8 mouse cellular contexts compared by ENCODE assay signal in the genomic region with DNA sequence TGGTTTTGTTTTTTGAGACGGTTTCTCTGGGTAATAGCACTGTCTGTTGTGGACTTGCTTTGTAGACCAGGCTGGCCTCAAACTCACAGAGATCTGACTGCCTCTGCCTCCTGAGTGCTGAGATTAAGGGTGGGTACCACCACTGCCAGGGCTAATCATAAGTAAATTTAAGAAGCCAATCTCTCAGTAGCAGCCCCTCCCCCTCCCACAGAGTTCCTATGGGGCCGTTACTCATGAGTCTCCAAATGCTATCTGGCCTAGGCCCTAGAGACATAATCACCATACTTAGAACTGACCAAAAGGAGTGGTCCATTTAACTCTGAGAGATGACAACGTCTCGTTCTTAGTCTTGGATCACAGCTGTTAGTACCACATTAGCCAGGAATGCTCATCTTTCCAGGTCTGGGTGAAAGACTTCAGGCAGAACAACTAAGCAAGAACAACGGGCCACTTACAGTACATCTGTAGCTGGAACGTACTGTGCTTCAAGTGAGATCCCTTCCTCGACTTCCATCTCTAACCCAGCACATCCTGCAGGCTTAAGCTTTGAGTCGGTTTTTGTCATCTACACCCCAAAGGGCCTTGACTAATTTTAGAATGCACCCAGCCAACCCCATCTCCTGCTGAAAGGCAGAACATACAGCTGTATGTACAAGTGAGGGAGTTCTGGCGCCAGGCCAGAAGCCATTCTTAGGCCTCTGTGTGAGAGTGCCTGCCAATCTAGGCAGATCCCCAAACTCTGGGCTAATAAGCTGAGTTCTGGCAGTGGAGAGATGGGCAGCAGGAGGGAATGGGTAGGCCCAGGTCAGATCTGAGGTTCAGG.
DNase-seq lines count a peak whose midpoint lies in the region; ATAC-seq and TF ChIP-seq lines count a peak whose summit lies in the region.

No protein-coding gene starts in this region.

- H3K9ac ChIP-seq in hindbrain, postnatal 0 days (replicated peaks; ENCODE audit: low read length) = no peak overlapping the region
- no peak overlapping the region for H3K9ac ChIP-seq in hindbrain, embryonic 16.5 days (ENCODE audit: low read depth, low read length)
- peak overlapping the region; percentile 46; the same call in 1 of the 2 replicates for H3K9ac ChIP-seq in heart, embryonic 14.5 days (ENCODE audit: low read length)
- H3K9ac ChIP-seq in lung, embryonic 16.5 days (ENCODE audit: low read length) = no peak overlapping the region
- H3K9ac ChIP-seq in stomach, embryonic 16.5 days (ENCODE audit: low read length) = no peak overlapping the region
- no peak overlapping the region for H3K9ac ChIP-seq in hindbrain, embryonic 12.5 days

- DNase-seq in hindbrain, postnatal 0 days (ENCODE audit: low spot score) = peak; percentile 66
- peak; percentile 26 for DNase-seq in 416B (ENCODE audit: low read depth)

- no peak for TF ChIP-seq POLR2A in bone marrow, adult 2 months (IDR thresholded peaks at IDR 0.05; ENCODE audit: borderline replicate concordance, control insufficient read depth, low read depth, low read length)

- no peak overlapping the region for H3K27ac ChIP-seq in hindbrain, postnatal 0 days
- no peak overlapping the region for H3K27ac ChIP-seq in hindbrain, embryonic 16.5 days (ENCODE audit: low read depth, low read length)
- H3K27ac ChIP-seq in bone marrow, adult 2 months (ENCODE audit: control insufficient read depth, insufficient read depth, low read depth, low read length, poor library complexity) = peak overlapping the region; percentile 79
- peak overlapping the region; percentile 72 to 78 for H3K27ac ChIP-seq in heart, embryonic 14.5 days (replicated peaks in 1 of 2; ENCODE audit: control insufficient read depth in 1 of 2, insufficient read depth in 1 of 2, low read depth in 2 of 2, low read length in 2 of 2)
- 0 out of 2 replicates have a peak overlapping the region, but pooled peaks have one; percentile 27 for H3K27ac ChIP-seq in lung, embryonic 16.5 days (ENCODE audit: low read length)
- H3K27ac ChIP-seq in stomach, embryonic 16.5 days (ENCODE audit: low read length) = no peak overlapping the region
- no peak overlapping the region for H3K27ac ChIP-seq in hindbrain, embryonic 12.5 days

- no peaks in the 10 kb centered on the region for H3K36me3 ChIP-seq in hindbrain, postnatal 0 days (ENCODE audit: insufficient read depth, low read length)
- no peaks in the 10 kb centered on the region for H3K36me3 ChIP-seq in hindbrain, embryonic 16.5 days (ENCODE audit: control insufficient read depth, insufficient read depth, low read length)
- no peaks in the 10 kb centered on the region for H3K36me3 ChIP-seq in heart, embryonic 14.5 days (ENCODE audit: control insufficient read depth, insufficient read depth, low read length)
- no peaks in the 10 kb centered on the region for H3K36me3 ChIP-seq in lung, embryonic 16.5 days (ENCODE audit: control insufficient read depth, insufficient read depth, low read length)
- no peaks in the 10 kb centered on the region for H3K36me3 ChIP-seq in stomach, embryonic 16.5 days (ENCODE audit: control insufficient read depth, insufficient read depth, low read length)
- H3K36me3 ChIP-seq in hindbrain, embryonic 12.5 days = no peaks in the 10 kb centered on the region

- no peaks in the 10 kb centered on the region; the same call in 1 of the 2 replicates for H3K4me1 ChIP-seq in hindbrain, postnatal 0 days (ENCODE audit: insufficient read depth, low read length)
- peaks cover 5% of the 10 kb centered on the region for H3K4me1 ChIP-seq in hindbrain, embryonic 16.5 days (ENCODE audit: control insufficient read depth, insufficient read depth, low read depth, low read length)
- H3K4me1 ChIP-seq in bone marrow, adult 2 months (ENCODE audit: control insufficient read depth, insufficient read depth, low read length) = peaks cover 13% of the 10 kb centered on the region
- H3K4me1 ChIP-seq in heart, embryonic 14.5 days (ENCODE audit: control insufficient read depth in 2 of 2, insufficient read depth in 2 of 2, low read length in 2 of 2) = peaks cover 26 to 37% of the 10 kb centered on the region in 2 experiments
- H3K4me1 ChIP-seq in lung, embryonic 16.5 days (replicated peaks; ENCODE audit: control insufficient read depth, insufficient read depth, low read length) = peaks cover 31% of the 10 kb centered on the region
- H3K4me1 ChIP-seq in stomach, embryonic 16.5 days (ENCODE audit: control insufficient read depth, insufficient read depth, low read length) = peaks cover 20% of the 10 kb centered on the region; the same call in 1 of the 2 replicates
- H3K4me1 ChIP-seq in hindbrain, embryonic 12.5 days = peaks cover 4% of the 10 kb centered on the region; the same call in 1 of the 2 replicates

- no peaks in the 10 kb centered on the region for H3K27me3 ChIP-seq in hindbrain, postnatal 0 days (ENCODE audit: insufficient read depth, low read length)
- H3K27me3 ChIP-seq in hindbrain, embryonic 16.5 days (replicated peaks; ENCODE audit: control insufficient read depth, insufficient read depth, low read length) = no peaks in the 10 kb centered on the region
- no peaks in the 10 kb centered on the region for H3K27me3 ChIP-seq in heart, embryonic 14.5 days (ENCODE audit: control insufficient read depth, insufficient read depth, low read length)
- H3K27me3 ChIP-seq in lung, embryonic 16.5 days (ENCODE audit: control insufficient read depth, insufficient read depth, low read depth, low read length) = no peaks in the 10 kb centered on the region
- no peaks in the 10 kb centered on the region for H3K27me3 ChIP-seq in stomach, embryonic 16.5 days (ENCODE audit: control insufficient read depth, insufficient read depth, low read length)
- H3K27me3 ChIP-seq in hindbrain, embryonic 12.5 days = no peaks in the 10 kb centered on the region

- 60% methylated on average over 9 of the region's 9 CpGs for WGBS in hindbrain, postnatal 0 days
- WGBS in hindbrain, embryonic 16.5 days = 69% methylated on average over 9 of the region's 9 CpGs
- WGBS in bone marrow, adult 2 months = 68% methylated on average over 9 of the region's 9 CpGs
- WGBS in heart, embryonic 14.5 days = 38% methylated on average over 9 of the region's 9 CpGs
- WGBS in lung, embryonic 16.5 days = 54% methylated on average over 9 of the region's 9 CpGs
- 60% methylated on average over 9 of the region's 9 CpGs for WGBS in stomach, embryonic 16.5 days
- WGBS in hindbrain, embryonic 12.5 days = 79% methylated on average over 9 of the region's 9 CpGs

- H3K4me2 ChIP-seq in hindbrain, postnatal 0 days (ENCODE audit: low read depth, low read length) = no peak overlapping the region
- H3K4me2 ChIP-seq in hindbrain, embryonic 16.5 days (ENCODE audit: low read length) = no peak overlapping the region
- 0 out of 2 replicates have a peak overlapping the region, but pooled peaks have one; percentile 29 for H3K4me2 ChIP-seq in heart, embryonic 14.5 days (ENCODE audit: low read length)
- no peak overlapping the region for H3K4me2 ChIP-seq in lung, embryonic 16.5 days (ENCODE audit: low read depth, low read length)
- H3K4me2 ChIP-seq in stomach, embryonic 16.5 days (ENCODE audit: low read depth, low read length) = no peak overlapping the region
- no peak overlapping the region for H3K4me2 ChIP-seq in hindbrain, embryonic 12.5 days (replicated peaks)

- no peaks in the 10 kb centered on the region for H3K9me3 ChIP-seq in hindbrain, postnatal 0 days (ENCODE audit: low read length)
- H3K9me3 ChIP-seq in hindbrain, embryonic 16.5 days (ENCODE audit: control insufficient read depth, low read length) = no peaks in the 10 kb centered on the region
- H3K9me3 ChIP-seq in heart, embryonic 14.5 days (ENCODE audit: control insufficient read depth, low read length) = no peaks in the 10 kb centered on the region
- H3K9me3 ChIP-seq in lung, embryonic 16.5 days (ENCODE audit: control insufficient read depth, low read length) = no peaks in the 10 kb centered on the region
- no peaks in the 10 kb centered on the region for H3K9me3 ChIP-seq in stomach, embryonic 16.5 days (replicated peaks; ENCODE audit: control insufficient read depth, low read length)
- no peaks in the 10 kb centered on the region for H3K9me3 ChIP-seq in hindbrain, embryonic 12.5 days (replicated peaks)

- TF ChIP-seq CTCF in hindbrain, postnatal 0 days (IDR thresholded peaks at IDR 0.05; ENCODE audit: low read depth) = no peak
- TF ChIP-seq CTCF in bone marrow, adult 2 months (IDR thresholded peaks at IDR 0.05; ENCODE audit: control insufficient read depth, insufficient read depth, low read length) = no peak

- no peak overlapping the region for H3K4me3 ChIP-seq in hindbrain, postnatal 0 days (ENCODE audit: low read length)
- H3K4me3 ChIP-seq in hindbrain, embryonic 16.5 days (ENCODE audit: low read length) = no peak overlapping the region
- H3K4me3 ChIP-seq in bone marrow, adult 2 months (replicated peaks; ENCODE audit: control insufficient read depth, low read depth, low read length) = no peak overlapping the region
- no peak overlapping the region for H3K4me3 ChIP-seq in heart, embryonic 14.5 days (ENCODE audit: control insufficient read depth in 1 of 2, insufficient read depth in 1 of 2, low read depth in 1 of 2, low read length in 2 of 2)
- no peak overlapping the region for H3K4me3 ChIP-seq in lung, embryonic 16.5 days (ENCODE audit: low read length)
- no peak overlapping the region for H3K4me3 ChIP-seq in stomach, embryonic 16.5 days (replicated peaks; ENCODE audit: low read length)
- H3K4me3 ChIP-seq in hindbrain, embryonic 12.5 days = no peak overlapping the region

- ATAC-seq in hindbrain, postnatal 0 days = 0 out of 2 replicates have a peak, but pooled peaks have one; percentile 21
- ATAC-seq in hindbrain, embryonic 16.5 days = no peak
- peak; percentile 78 for ATAC-seq in heart, embryonic 14.5 days (ENCODE audit: insufficient number of reproducible peaks, insufficient read depth, low FRiP score, low read depth)
- peak; percentile 75 for ATAC-seq in lung, embryonic 16.5 days (ENCODE audit: low read depth)
- ATAC-seq in stomach, embryonic 16.5 days (ENCODE audit: insufficient read depth, low FRiP score) = peak; percentile 45; the same call in 1 of the 2 replicates
- no peak for ATAC-seq in hindbrain, embryonic 12.5 days (ENCODE audit: low FRiP score)

Comparison
In these comparisons a context has a peak if more than half of its experiments do, and no peak if none do; other contexts are left out.
1. ATAC-seq: peak in hindbrain, postnatal 0 days (single experiment), heart, embryonic 14.5 days (single experiment), lung, embryonic 16.5 days (single experiment) and stomach, embryonic 16.5 days (single experiment); none in hindbrain, embryonic 16.5 days (single experiment) and hindbrain, embryonic 12.5 days (single experiment).
2. H3K27ac ChIP-seq: peak in bone marrow, adult 2 months (single experiment), heart, embryonic 14.5 days (2 of 2) and lung, embryonic 16.5 days (single experiment); none in hindbrain, postnatal 0 days (single experiment), hindbrain, embryonic 16.5 days (single experiment), stomach, embryonic 16.5 days (single experiment) and hindbrain, embryonic 12.5 days (single experiment).